Mouse (Mus musculus): Measurements from ENCODE around the gene Car3. TPM values are rescaled to one million over a fixed set of nuclear protein-coding genes. Genes with fewer than 3 reads are reported as not detected.

The Car3 gene
- polyA plus RNA-seq, 1 experiment from 2014 or later: 39.1 TPM

DNA sequence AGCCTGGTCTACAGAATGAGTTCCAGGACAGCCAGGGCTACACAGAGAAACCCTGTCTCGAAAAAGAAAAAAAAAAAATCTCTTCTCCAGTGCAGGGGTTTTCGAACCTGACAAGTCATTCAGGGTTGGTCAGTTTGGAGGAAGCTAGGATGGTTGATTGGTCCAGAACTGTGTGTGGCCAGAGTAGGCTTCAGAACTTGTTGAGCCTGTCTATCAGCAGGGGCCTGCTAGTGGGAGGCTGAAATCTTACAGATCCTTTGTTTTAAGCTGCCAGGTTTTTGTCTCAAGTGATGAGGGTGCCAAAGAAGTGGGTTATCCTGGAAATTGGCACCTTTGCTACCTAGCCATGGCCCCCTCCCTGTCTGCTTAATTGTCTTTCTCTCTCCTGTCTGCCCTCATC lies 25.8 kb downstream of the Car3 start:
- Histone ChIP-seq H3K4me3 (replicated peaks) (peak overlapping the region; percentile 88), H3K36me3 (peaks cover 57% of the 10 kb centered on the region), H3K27ac (peak overlapping the region; percentile 99), H3K4me2 (peak overlapping the region; percentile 79), H3K9ac (peak overlapping the region; percentile 98), H3K27me3 (no peaks in the 10 kb centered on the region), H3K4me1 (replicated peaks) (peaks cover 36% of the 10 kb centered on the region), H3K9me3 (replicated peaks) (no peaks in the 10 kb centered on the region)
- DNase-seq: peak; percentile 41
- no peak for ATAC-seq (ENCODE audit: low read depth)
- 28% methylated on average over 2 of the region's 2 CpGs for WGBS (ENCODE audit: insufficient replicate concordance)

GRCm38 (mm10) chr3:14889716-14890409 lies 26.6 kb downstream of the Car3 start:
- H3K4me2 ChIP-seq: peak overlapping the region; percentile 79
- DNase-seq: no peak
- H3K4me1 ChIP-seq (replicated peaks): peaks cover 34% of the 10 kb centered on the region
- no peaks in the 10 kb centered on the region for H3K27me3 ChIP-seq
- H3K4me3 ChIP-seq (replicated peaks): peak overlapping the region; percentile 88
- H3K9ac ChIP-seq: peak overlapping the region; percentile 98
- H3K9me3 ChIP-seq (replicated peaks): no peaks in the 10 kb centered on the region
- H3K27ac ChIP-seq: peak overlapping the region; percentile 99
- 23% methylated on average over 4 of the region's 4 CpGs for WGBS (ENCODE audit: insufficient replicate concordance)
- H3K36me3 ChIP-seq: peaks cover 65% of the 10 kb centered on the region
- peak; percentile 32 for ATAC-seq (ENCODE audit: low read depth)

GRCm38 (mm10) chr3:14892991-14893390 lies 29.7 kb downstream of the Car3 start:
- H3K27ac ChIP-seq: peak overlapping the region; percentile 16; the same call in 1 of the 2 replicates
- 55% methylated on average over 3 of the region's 3 CpGs for WGBS (ENCODE audit: insufficient replicate concordance)
- peaks cover 33% of the 10 kb centered on the region for H3K4me1 ChIP-seq (replicated peaks)
- H3K27me3 ChIP-seq: no peaks in the 10 kb centered on the region
- H3K4me3 ChIP-seq (replicated peaks): peak overlapping the region; percentile 31
- no peak for DNase-seq
- ATAC-seq (ENCODE audit: low read depth): no peak
- H3K36me3 ChIP-seq: peaks cover 87% of the 10 kb centered on the region
- no peaks in the 10 kb centered on the region for H3K9me3 ChIP-seq (replicated peaks)
- peak overlapping the region; percentile 28 for H3K4me2 ChIP-seq
- H3K9ac ChIP-seq: peak overlapping the region; percentile 12; the same call in 1 of the 2 replicates

DNA sequence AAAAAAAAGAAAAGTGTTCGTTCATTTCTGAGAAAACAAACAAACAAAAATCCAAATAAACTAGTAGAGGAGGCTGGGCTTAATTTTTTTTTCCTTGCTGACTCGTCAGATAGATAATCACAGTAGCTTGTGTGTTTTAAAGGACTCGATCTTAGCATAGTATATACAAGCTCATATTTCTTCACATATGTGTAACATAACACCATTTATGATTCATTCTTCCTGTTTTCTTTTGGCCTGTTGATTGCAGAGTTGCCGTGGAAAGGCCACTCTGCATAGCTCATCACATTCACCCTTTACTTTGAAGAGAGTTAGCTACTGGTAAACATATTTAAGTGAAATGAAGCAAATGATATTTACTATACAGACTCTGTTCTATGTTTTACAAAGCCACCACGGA lies 30.4 kb downstream of the Car3 start:
- WGBS (ENCODE audit: insufficient replicate concordance): 66% methylated on average over 5 of the region's 5 CpGs

DNA sequence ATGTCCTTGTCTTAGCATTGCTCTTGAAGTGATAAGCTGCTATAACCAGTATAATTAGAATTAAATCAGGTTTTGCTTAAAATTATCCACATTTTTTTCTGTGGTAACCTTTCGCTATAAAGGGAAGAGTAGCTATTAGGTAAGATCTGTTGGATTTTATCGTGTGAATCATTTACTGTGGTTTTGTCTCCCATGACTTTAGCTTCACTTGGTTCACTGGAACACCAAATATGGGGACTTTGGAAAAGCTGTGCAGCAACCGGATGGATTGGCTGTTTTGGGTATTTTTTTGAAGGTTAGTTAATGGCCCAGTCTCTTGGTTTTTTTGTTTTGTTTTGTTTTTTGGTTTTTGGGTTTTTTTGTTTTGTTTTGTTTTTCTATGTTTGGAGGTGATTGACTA lies 32.0 kb downstream of the Car3 start:
- DNase-seq (no peak), ATAC-seq (ENCODE audit: low read depth) (no peak)
- Histone ChIP-seq H3K9ac (no peak overlapping the region), H3K36me3 (peaks cover 88% of the 10 kb centered on the region), H3K9me3 (replicated peaks) (no peaks in the 10 kb centered on the region), H3K4me3 (replicated peaks) (no peak overlapping the region), H3K4me2 (no peak overlapping the region), H3K27me3 (no peaks in the 10 kb centered on the region), H3K27ac (no peak overlapping the region), H3K4me1 (replicated peaks) (peaks cover 26% of the 10 kb centered on the region)
- 91% methylated on average over 3 of the region's 3 CpGs for WGBS (ENCODE audit: insufficient replicate concordance)

More for the DNA sequence above, 30.4 kb downstream of the Car3 start:
- no peak for DNase-seq
- Histone ChIP-seq H3K4me1 (replicated peaks) (peaks cover 33% of the 10 kb centered on the region), H3K9ac (no peak overlapping the region), H3K27me3 (no peaks in the 10 kb centered on the region), H3K9me3 (replicated peaks) (no peaks in the 10 kb centered on the region), H3K4me3 (replicated peaks) (no peak overlapping the region), H3K27ac (no peak overlapping the region), H3K4me2 (no peak overlapping the region), H3K36me3 (peaks cover 87% of the 10 kb centered on the region)
- no peak for ATAC-seq (ENCODE audit: low read depth)

DNA sequence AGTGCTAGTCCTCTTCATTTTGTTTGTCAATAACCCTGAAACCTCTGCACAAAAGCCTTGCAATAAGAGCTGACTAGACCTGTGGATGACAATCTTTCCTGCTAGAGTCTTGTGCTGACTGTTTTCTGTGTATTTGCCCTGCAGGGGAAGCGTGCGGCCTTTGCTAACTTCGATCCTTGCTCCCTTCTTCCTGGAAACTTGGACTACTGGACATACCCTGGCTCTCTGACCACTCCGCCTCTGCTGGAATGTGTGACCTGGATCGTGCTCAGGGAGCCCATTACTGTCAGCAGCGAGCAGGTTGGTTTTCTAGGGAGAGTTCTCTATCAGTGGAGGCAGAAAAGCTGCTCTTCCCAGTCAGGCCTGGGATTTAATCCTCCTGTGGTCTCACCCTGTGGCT lies 34.5 kb downstream of the Car3 start:
- H3K4me2 ChIP-seq: no peak overlapping the region
- ATAC-seq (ENCODE audit: low read depth): no peak
- no peak overlapping the region for H3K27ac ChIP-seq
- peaks cover 92% of the 10 kb centered on the region for H3K36me3 ChIP-seq
- no peak overlapping the region for H3K4me3 ChIP-seq (replicated peaks)
- WGBS (ENCODE audit: insufficient replicate concordance): 88% methylated on average over 6 of the region's 6 CpGs
- no peak overlapping the region for H3K9ac ChIP-seq
- H3K27me3 ChIP-seq: no peaks in the 10 kb centered on the region
- no peaks in the 10 kb centered on the region for H3K9me3 ChIP-seq (replicated peaks)
- DNase-seq: no peak
- peaks cover 14% of the 10 kb centered on the region for H3K4me1 ChIP-seq (replicated peaks)

- Histone ChIP-seq H3K36me3 (peaks cover 66% of the 10 kb centered on the region), H3K4me1 (replicated peaks) (no peaks in the 10 kb centered on the region), H3K9ac (no peak overlapping the region), H3K4me2 (no peak overlapping the region), H3K9me3 (replicated peaks) (no peaks in the 10 kb centered on the region), H3K4me3 (replicated peaks) (no peak overlapping the region), H3K27ac (peak overlapping the region; percentile 63), H3K27me3 (no peaks in the 10 kb centered on the region)
- ATAC-seq (ENCODE audit: low read depth): peak; percentile 43
- no peak for DNase-seq
- WGBS (ENCODE audit: insufficient replicate concordance): 91% methylated on average over 3 of the region's 3 CpGs
Measured at GRCm38 (mm10) chr3:14903380-14903779, 40.1 kb downstream of the Car3 start.

- no peak for ATAC-seq (ENCODE audit: low read depth)
- no peaks in the 10 kb centered on the region for H3K27me3 ChIP-seq
- H3K27ac ChIP-seq: peak overlapping the region; percentile 25; the same call in 1 of the 2 replicates
- WGBS (ENCODE audit: insufficient replicate concordance): 69% methylated on average over 3 of the region's 3 CpGs
- peaks cover 58% of the 10 kb centered on the region for H3K36me3 ChIP-seq
- no peak overlapping the region for H3K9ac ChIP-seq
- no peak overlapping the region for H3K4me3 ChIP-seq (replicated peaks)
- no peaks in the 10 kb centered on the region for H3K9me3 ChIP-seq (replicated peaks)
- no peaks in the 10 kb centered on the region for H3K4me1 ChIP-seq (replicated peaks)
- H3K4me2 ChIP-seq: no peak overlapping the region
- DNase-seq: no peak
Measured at GRCm38 (mm10) chr3:14904165-14904564, 40.9 kb downstream of the Car3 start.

GRCm38 (mm10) chr3:14907271-14907670 lies 44.0 kb downstream of the Car3 start:
- WGBS (ENCODE audit: insufficient replicate concordance): 57% methylated on average over 1 of the region's 1 CpGs
- ATAC-seq (ENCODE audit: low read depth): no peak
- H3K27ac ChIP-seq: peak overlapping the region; percentile 7

GRCm38 (mm10) chr3:14911992-14912582 lies 48.8 kb downstream of the Car3 start:
- H3K4me1 ChIP-seq (replicated peaks): 0 out of 2 replicates have a peak, but pooled peaks cover 3% of the 10 kb centered on the region
- no peak overlapping the region for H3K27ac ChIP-seq
- H3K9ac ChIP-seq: no peak overlapping the region
- no peaks in the 10 kb centered on the region for H3K36me3 ChIP-seq
- H3K4me2 ChIP-seq: no peak overlapping the region
- H3K4me3 ChIP-seq (replicated peaks): no peak overlapping the region
- no peaks in the 10 kb centered on the region for H3K9me3 ChIP-seq (replicated peaks)
- 67% methylated on average over 4 of the region's 4 CpGs for WGBS (ENCODE audit: insufficient replicate concordance)
- ATAC-seq (ENCODE audit: low read depth): no peak
- DNase-seq: no peak
- H3K27me3 ChIP-seq: no peaks in the 10 kb centered on the region

More at GRCm38 (mm10) chr3:14907271-14907670, 44.0 kb downstream of the Car3 start:
- no peak overlapping the region for H3K9ac ChIP-seq
- H3K27me3 ChIP-seq: no peaks in the 10 kb centered on the region
- H3K4me2 ChIP-seq: no peak overlapping the region
- DNase-seq: no peak
- H3K36me3 ChIP-seq: peaks cover 29% of the 10 kb centered on the region
- no peak overlapping the region for H3K4me3 ChIP-seq (replicated peaks)
- H3K4me1 ChIP-seq (replicated peaks): 0 out of 2 replicates have a peak, but pooled peaks cover 3% of the 10 kb centered on the region
- H3K9me3 ChIP-seq (replicated peaks): no peaks in the 10 kb centered on the region

DNA sequence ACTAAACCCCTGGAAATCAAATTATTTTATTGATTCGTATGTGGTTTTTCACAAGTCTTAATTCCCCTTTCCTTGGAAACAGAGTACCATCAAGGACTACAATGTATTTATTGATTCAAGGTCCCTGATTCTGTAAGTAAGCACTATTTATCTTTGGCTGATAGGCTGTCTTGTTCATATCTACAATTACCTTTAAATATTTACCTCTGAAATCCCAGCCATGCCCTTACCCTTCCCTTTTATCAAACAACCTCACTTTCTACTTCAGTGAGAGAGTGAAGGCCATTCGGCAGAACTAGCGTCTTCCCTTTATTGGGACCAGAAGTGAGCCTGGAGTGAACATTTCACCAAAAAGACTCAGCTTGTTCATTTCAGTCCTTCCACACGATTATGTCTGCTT lies 50.5 kb downstream of the Car3 start:
- Histone ChIP-seq H3K36me3 (no peaks in the 10 kb centered on the region), H3K4me3 (replicated peaks) (no peak overlapping the region), H3K9ac (no peak overlapping the region), H3K9me3 (replicated peaks) (no peaks in the 10 kb centered on the region), H3K4me1 (replicated peaks) (0 out of 2 replicates have a peak, but pooled peaks cover 3% of the 10 kb centered on the region), H3K27ac (no peak overlapping the region), H3K27me3 (no peaks in the 10 kb centered on the region), H3K4me2 (no peak overlapping the region)
- DNase-seq: no peak
- WGBS (ENCODE audit: insufficient replicate concordance): 72% methylated on average over 4 of the region's 4 CpGs
- no peak for ATAC-seq (ENCODE audit: low read depth)
